Mouse (Mus musculus): ENCODE data around the gene Olfr643. TPM values are rescaled to one million over a fixed set of nuclear protein-coding genes. Genes with fewer than 3 reads are reported as not detected.
"Not testable (repeated sequence)": the region's sequence is repeated elsewhere in the genome, so short reads cannot be mapped to it uniquely, and the experiment has no call there.

Gene Olfr643
- total RNA-seq, 2 experiments from 2014 or later, result not detected

- ATAC-seq (ENCODE audit: poor library complexity, severe bottlenecking), result peak; percentile 82
Observed at GRCm38 (mm10) chr7:104021651-104022050, 115.6 kb downstream of the Olfr643 start.

GRCm38 (mm10) chr7:104018953-104019352 is 118.3 kb downstream of the Olfr643 start:
- peak; percentile 44 for ATAC-seq (ENCODE audit: poor library complexity, severe bottlenecking)

GRCm38 (mm10) chr7:104017203-104017602 is 120.0 kb downstream of the Olfr643 start, which contains the start of gene Olfr639:
Gene Olfr639, minus strand, starts transcription at chr7:104017303.
- no peak for ATAC-seq (ENCODE audit: poor library complexity, severe bottlenecking)

GRCm38 (mm10) chr7:103999124-103999523 is 138.1 kb downstream of the Olfr643 start:
- no peak for ATAC-seq (ENCODE audit: poor library complexity, severe bottlenecking)

GRCm38 (mm10) chr7:103998446-103998845 is 138.8 kb downstream of the Olfr643 start, which contains the start of gene Olfr638:
Gene Olfr638, plus strand, starts transcription at chr7:103998746.
- ATAC-seq (ENCODE audit: poor library complexity, severe bottlenecking), result no peak

- 0 out of 2 replicates have a peak, but pooled peaks have one; percentile 15 for ATAC-seq (ENCODE audit: poor library complexity, severe bottlenecking)
Observed at GRCm38 (mm10) chr7:103971782-103972181, 165.4 kb downstream of the Olfr643 start.

- ATAC-seq (ENCODE audit: poor library complexity, severe bottlenecking), result no peak
Observed at GRCm38 (mm10) chr7:103970852-103971251, 166.4 kb downstream of the Olfr643 start, which contains the start of gene Olfr635. Gene Olfr635, plus strand, starts transcription at chr7:103971152.

- not testable (repeated sequence) for ATAC-seq (ENCODE audit: poor library complexity, severe bottlenecking)
Observed at GRCm38 (mm10) chr7:103966873-103967272, 170.3 kb downstream of the Olfr643 start.

Other genes starting within 250 kb of the Olfr643 start
- not detected in 2 replicates for gene Olfr64, start 242.9 kb downstream of the Olfr643 start, total RNA-seq (2015)
- not detected in 2 replicates for gene Olfr64, start 242.9 kb downstream of the Olfr643 start, total RNA-seq (2017)
- gene Olfr65, start 233.9 kb downstream of the Olfr643 start, total RNA-seq (2015), result not detected in 2 replicates
- gene Olfr65, start 233.9 kb downstream of the Olfr643 start, total RNA-seq (2017), result not detected in 2 replicates
- not detected in 2 replicates for gene Olfr631, start 208.6 kb downstream of the Olfr643 start, total RNA-seq (2015)
- gene Olfr631, start 208.6 kb downstream of the Olfr643 start, total RNA-seq (2017), result not detected in 2 replicates
- not detected in 2 replicates for gene Olfr632, start 203.1 kb downstream of the Olfr643 start, total RNA-seq (2015)
- not detected in 2 replicates for gene Olfr632, start 203.1 kb downstream of the Olfr643 start, total RNA-seq (2017)
- gene Olfr633, start 193.0 kb downstream of the Olfr643 start, total RNA-seq (2015), result not detected in 2 replicates
- not detected in 2 replicates for gene Olfr633, start 193.0 kb downstream of the Olfr643 start, total RNA-seq (2017)
- not detected in 2 replicates for gene Olfr635, start 166.3 kb downstream of the Olfr643 start, total RNA-seq (2015)
- gene Olfr635, start 166.3 kb downstream of the Olfr643 start, total RNA-seq (2017), result not detected in 2 replicates
- gene Olfr638, start 138.7 kb downstream of the Olfr643 start, total RNA-seq (2015), result not detected in 2 replicates
- not detected in 2 replicates for gene Olfr638, start 138.7 kb downstream of the Olfr643 start, total RNA-seq (2017)
- gene Olfr639, start 120.1 kb downstream of the Olfr643 start, total RNA-seq (2015), result not detected in 2 replicates
- gene Olfr639, start 120.1 kb downstream of the Olfr643 start, total RNA-seq (2017), result not detected in 2 replicates
- gene Olfr640, start 111.8 kb downstream of the Olfr643 start, total RNA-seq (2015), result not detected in 2 replicates
- not detected in 2 replicates for gene Olfr640, start 111.8 kb downstream of the Olfr643 start, total RNA-seq (2017)
- not detected in 2 replicates for gene Olfr641, start 102.0 kb downstream of the Olfr643 start, total RNA-seq (2015)
- gene Olfr641, start 102.0 kb downstream of the Olfr643 start, total RNA-seq (2017), result not detected in 2 replicates
- gene Olfr642, start 84.7 kb downstream of the Olfr643 start, total RNA-seq (2015), result not detected in 2 replicates
- gene Olfr642, start 84.7 kb downstream of the Olfr643 start, total RNA-seq (2017), result not detected in 2 replicates
- gene 4930516K23Rik, start 76.0 kb downstream of the Olfr643 start, total RNA-seq (2015), result not detected in 2 replicates
- 0.55 TPM in 1 of 2 replicates, not detected in the other for gene 4930516K23Rik, start 76.0 kb downstream of the Olfr643 start, total RNA-seq (2017)
- not detected in 2 replicates for gene Olfr644, start 65.5 kb downstream of the Olfr643 start, total RNA-seq (2015)
- not detected in 2 replicates for gene Olfr644, start 65.5 kb downstream of the Olfr643 start, total RNA-seq (2017)
- not detected in 2 replicates for gene Olfr645, start 51.9 kb downstream of the Olfr643 start, total RNA-seq (2015)
- gene Olfr645, start 51.9 kb downstream of the Olfr643 start, total RNA-seq (2017), result not detected in 2 replicates
- gene Olfr646, start 32.5 kb downstream of the Olfr643 start, total RNA-seq (2015), result not detected in 2 replicates
- gene Olfr646, start 32.5 kb downstream of the Olfr643 start, total RNA-seq (2017), result not detected in 2 replicates
- gene Ubqln5, start 7.6 kb downstream of the Olfr643 start, total RNA-seq (2015), result not detected in 2 replicates
- not detected in 2 replicates for gene Ubqln5, start 7.6 kb downstream of the Olfr643 start, total RNA-seq (2017)
- not detected in 2 replicates for gene Ubqln3, start 5.9 kb upstream of the Olfr643 start, total RNA-seq (2015)
- not detected in 2 replicates for gene Ubqln3, start 5.9 kb upstream of the Olfr643 start, total RNA-seq (2017)
- not detected in 2 replicates for gene Ubqlnl, start 13.2 kb upstream of the Olfr643 start, total RNA-seq (2015)
- gene Ubqlnl, start 13.2 kb upstream of the Olfr643 start, total RNA-seq (2017), result not detected in 2 replicates
- gene Olfm5, start 27.4 kb upstream of the Olfr643 start, total RNA-seq (2015), result not detected in 2 replicates
- gene Olfm5, start 27.4 kb upstream of the Olfr643 start, total RNA-seq (2017), result not detected in 2 replicates
- gene Olfr648, start 46.0 kb upstream of the Olfr643 start, total RNA-seq (2015), result 0.16 and 0.38 TPM in 2 replicates
- 0.04 TPM in 1 of 2 replicates, not detected in the other for gene Olfr648, start 46.0 kb upstream of the Olfr643 start, total RNA-seq (2017)
- gene Olfr649, start 58.6 kb upstream of the Olfr643 start, total RNA-seq (2015), result not detected in 2 replicates
- not detected in 2 replicates for gene Olfr649, start 58.6 kb upstream of the Olfr643 start, total RNA-seq (2017)
- 0.31 and 0.50 TPM in 2 replicates for gene Trim6, start 81.4 kb upstream of the Olfr643 start, total RNA-seq (2015)
- 0.70 and 1.9 TPM in 2 replicates for gene Trim6, start 81.4 kb upstream of the Olfr643 start, total RNA-seq (2017)
- gene Trim34a, start 107.1 kb upstream of the Olfr643 start, total RNA-seq (2015), result 21.2 and 22.8 TPM in 2 replicates
- 26.9 and 31.2 TPM in 2 replicates for gene Trim34a, start 107.1 kb upstream of the Olfr643 start, total RNA-seq (2017)
- 12.2 and 13.9 TPM in 2 replicates for gene Trim5, start 150.7 kb upstream of the Olfr643 start, total RNA-seq (2015)
- gene Trim5, start 150.7 kb upstream of the Olfr643 start, total RNA-seq (2017), result 12.9 and 13.9 TPM in 2 replicates
- gene Trim12a, start 178.1 kb upstream of the Olfr643 start, total RNA-seq (2015), result 130 and 137 TPM in 2 replicates
- gene Trim12a, start 178.1 kb upstream of the Olfr643 start, total RNA-seq (2017), result 147 and 166 TPM in 2 replicates
- not detected in 2 replicates for gene Trim34b, start 192.1 kb upstream of the Olfr643 start, total RNA-seq (2015)
- 0.98 TPM in 1 of 2 replicates, not detected in the other for gene Trim34b, start 192.1 kb upstream of the Olfr643 start, total RNA-seq (2017)
- gene Trim12c, start 216.0 kb upstream of the Olfr643 start, total RNA-seq (2015), result 32.5 and 36.4 TPM in 2 replicates
- 51.5 and 51.8 TPM in 2 replicates for gene Trim12c, start 216.0 kb upstream of the Olfr643 start, total RNA-seq (2017)
- gene Trim30b, start 232.5 kb upstream of the Olfr643 start, total RNA-seq (2015), result 20.5 and 28.5 TPM in 2 replicates
- 18.2 and 23.0 TPM in 2 replicates for gene Trim30b, start 232.5 kb upstream of the Olfr643 start, total RNA-seq (2017)